Mouse (Mus musculus) frontal cortex, postnatal 14 days (tissue): ENCODE data around the gene Trim61.

Experiments used
- DNase-seq, 2 experiments: peaks; one replicate each; pipeline ENCODE4 v3.0.0; 2022; ENCODE audit warnings: low spot score in 2 of 2

Trim61 gene

DNA sequence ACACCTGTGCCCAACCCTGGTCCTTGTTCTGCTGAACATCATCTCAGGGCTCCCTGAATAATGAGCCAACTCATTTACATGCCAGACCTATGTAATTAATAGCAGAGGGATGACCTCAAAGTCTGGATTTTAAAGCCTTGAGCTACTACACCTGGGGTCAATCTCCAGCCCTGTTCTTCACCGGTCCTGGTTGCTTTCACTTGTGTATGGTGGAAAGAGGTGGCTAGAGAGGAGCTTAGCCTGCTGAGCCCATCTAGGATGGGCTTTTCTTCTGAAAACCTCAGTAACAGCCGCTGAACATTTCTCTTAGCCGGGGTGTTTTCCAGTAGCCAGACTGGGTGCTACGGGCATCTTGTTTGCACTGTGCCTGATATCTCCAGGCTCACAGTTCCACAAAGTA is 30.6 kb downstream of the Trim61 start, which contains the start of gene Trim75:
Gene Trim75 (minus strand): TSS at position 101 of the 400 bp plus-strand sequence.
- DNase-seq: no peak

DNA sequence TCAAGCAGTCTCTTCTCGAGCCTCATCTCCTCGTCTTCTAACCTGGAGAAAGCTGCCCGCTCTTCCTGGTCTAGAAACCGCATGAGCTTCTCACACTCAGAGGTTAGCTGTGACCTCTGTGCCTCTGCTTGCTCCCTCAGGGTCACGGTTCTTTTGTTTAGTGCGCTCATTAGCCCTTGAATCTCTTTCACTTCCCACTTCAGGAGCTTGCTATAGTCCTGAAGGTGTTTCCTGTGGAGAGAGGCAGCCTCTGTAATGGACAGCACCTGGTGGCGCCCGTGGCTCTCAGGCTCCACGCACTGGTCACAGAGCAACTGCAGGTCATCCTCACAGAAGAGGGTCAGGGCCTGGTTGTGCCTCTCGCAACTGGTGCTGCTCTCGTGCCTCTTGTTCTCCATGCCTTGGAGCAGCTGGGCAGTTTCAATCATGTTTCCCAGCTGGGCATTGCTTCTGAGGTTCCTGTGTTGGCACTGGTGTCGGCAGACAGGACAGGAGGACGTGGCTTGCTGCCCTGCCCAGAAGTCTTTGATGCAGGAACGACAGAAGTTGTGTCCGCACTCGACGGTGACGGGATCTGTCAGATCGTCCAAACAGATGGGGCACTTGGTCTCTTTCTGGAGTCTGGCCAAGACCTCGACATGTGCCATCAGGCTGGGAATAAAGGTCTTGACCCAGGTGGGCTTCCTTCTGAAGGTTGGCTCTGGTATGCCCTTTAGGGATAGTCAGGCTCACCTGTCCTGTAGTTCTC is 35.0 kb downstream of the Trim61 start:
- no peak for DNase-seq
